Mouse (Mus musculus): ENCODE measurements at regions not wholly inside any gene's neighbourhood (a gene's known extent, or its start where the extent isn't known, plus 50 kb on each side); places are given as distances from the start of the nearest gene placed in this dataset.

DNA sequence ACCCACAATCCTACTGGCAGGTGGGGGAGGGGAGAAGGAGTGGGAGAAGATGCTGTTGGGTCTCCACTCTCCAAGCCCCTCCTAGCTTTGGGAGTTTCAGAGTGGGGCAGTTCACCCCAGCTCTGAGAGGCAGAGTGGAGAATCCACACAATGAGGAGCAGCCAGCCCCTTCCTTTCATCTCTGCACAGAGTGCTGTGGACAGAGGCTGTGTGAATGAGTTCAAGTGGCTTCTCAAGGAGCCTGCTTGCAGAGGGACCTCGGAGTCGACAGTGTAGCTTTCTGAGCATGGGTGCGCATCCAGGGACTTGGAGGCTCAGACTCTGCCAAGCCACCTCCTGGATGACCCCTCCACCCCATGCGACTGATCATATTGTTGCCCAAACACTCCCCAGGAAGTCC is 88.9 kb upstream of the Gm26897 start:
- Histone ChIP-seq H3K27ac (replicated peaks) (no peak overlapping the region; the same call in 1 of the 2 replicates), H3K9me3 (no peaks in the 10 kb centered on the region), H3K36me3 (no peaks in the 10 kb centered on the region), H3K4me2 (replicated peaks) (no peak overlapping the region), H3K27me3 (peaks cover 14% of the 10 kb centered on the region), H3K9ac (replicated peaks) (no peak overlapping the region), H3K4me1 (peaks cover 41% of the 10 kb centered on the region), H3K4me3 (no peak overlapping the region)
- WGBS: 56% methylated on average over 4 of the region's 4 CpGs
- no peak for ATAC-seq (ENCODE audit: low FRiP score, low read depth)

DNA sequence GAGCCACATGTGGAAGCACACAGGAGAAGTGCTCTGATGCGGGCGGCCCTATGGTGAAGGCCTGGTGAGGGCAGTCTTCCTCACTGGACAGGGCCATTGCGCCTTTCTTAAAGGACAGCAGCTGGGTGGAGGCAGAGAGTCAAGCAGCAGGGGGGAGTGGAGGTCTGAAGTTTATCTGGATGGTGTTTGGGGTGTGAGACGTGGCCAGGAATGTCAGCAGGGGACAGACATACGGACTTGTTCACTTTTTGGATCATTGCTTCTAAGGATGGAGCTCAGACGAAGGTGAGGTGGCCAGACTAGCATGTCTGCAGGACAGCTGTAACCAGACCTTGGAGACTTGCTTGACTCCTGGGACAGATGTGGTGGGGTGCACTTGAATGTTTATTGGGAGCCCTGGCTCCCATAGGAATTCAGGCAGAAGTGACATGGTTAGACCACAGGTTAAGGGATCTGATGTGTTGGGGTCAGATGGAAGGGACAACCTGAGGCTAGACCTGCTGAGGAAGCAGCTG is 86.0 kb upstream of the Gm26897 start:
- no peak for ATAC-seq (ENCODE audit: low FRiP score, low read depth)
- Histone ChIP-seq H3K4me3 (no peak overlapping the region), H3K27me3 (peaks cover 22% of the 10 kb centered on the region), H3K36me3 (no peaks in the 10 kb centered on the region), H3K9me3 (no peaks in the 10 kb centered on the region), H3K4me2 (replicated peaks) (no peak overlapping the region), H3K4me1 (peaks cover 41% of the 10 kb centered on the region), H3K9ac (replicated peaks) (no peak overlapping the region; the same call in 1 of the 2 replicates), H3K27ac (replicated peaks) (no peak overlapping the region)
- WGBS: 88% methylated on average over 6 of the region's 6 CpGs

DNA sequence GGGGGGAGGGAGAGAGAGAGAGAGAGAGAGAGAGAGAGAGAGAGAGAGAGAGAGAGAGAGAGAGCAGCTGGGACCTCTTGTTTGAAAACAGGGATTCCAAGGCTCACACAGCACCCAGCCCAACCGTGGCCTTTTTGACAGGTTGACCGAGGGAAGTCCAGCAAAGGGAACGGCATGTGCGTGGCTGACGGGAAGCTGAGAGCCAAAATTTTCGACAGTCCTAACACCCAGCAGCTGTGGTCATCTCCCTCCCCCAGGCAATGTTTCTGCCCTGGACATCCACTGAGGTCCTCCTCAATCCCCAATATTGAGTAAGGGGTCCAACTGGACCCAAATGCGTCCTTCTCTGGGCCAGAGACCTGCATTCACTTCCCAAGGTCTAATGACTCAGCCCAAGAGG is 85.2 kb upstream of the Gm26897 start:
- H3K4me1 ChIP-seq: peaks cover 43% of the 10 kb centered on the region
- WGBS: 43% methylated on average over 7 of the region's 7 CpGs
- peaks cover 19% of the 10 kb centered on the region for H3K27me3 ChIP-seq
- 0 out of 2 replicates have a peak overlapping the region, but pooled peaks have one; percentile 24 for H3K4me2 ChIP-seq (replicated peaks)
- no peaks in the 10 kb centered on the region for H3K36me3 ChIP-seq
- no peaks in the 10 kb centered on the region for H3K9me3 ChIP-seq
- H3K4me3 ChIP-seq: no peak overlapping the region
- no peak for ATAC-seq (ENCODE audit: low FRiP score, low read depth)
- H3K27ac ChIP-seq (replicated peaks): 0 out of 2 replicates have a peak overlapping the region, but pooled peaks have one; percentile 7
- H3K9ac ChIP-seq (replicated peaks): 0 out of 2 replicates have a peak overlapping the region, but pooled peaks have one; percentile 2

DNA sequence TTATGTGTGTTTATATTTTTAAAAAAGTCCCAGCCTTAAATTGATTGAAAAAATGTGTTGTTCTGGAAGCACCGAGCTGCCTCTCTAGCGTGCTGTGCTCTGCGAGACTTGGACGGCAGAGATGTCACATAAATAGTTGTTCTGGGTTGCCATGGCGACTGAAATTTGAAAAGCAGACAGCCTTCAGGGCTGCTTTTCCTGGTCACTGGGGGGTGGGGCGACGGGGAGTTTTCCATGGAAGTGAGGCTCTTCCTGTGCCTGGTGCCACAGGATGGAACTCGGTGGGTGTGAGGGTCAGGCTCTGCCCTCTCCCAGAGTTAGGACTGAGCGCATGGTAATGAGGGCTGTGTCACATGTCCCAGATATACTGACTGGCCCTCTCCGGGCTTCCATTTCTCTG is 84.7 kb upstream of the Gm26897 start:
- no peaks in the 10 kb centered on the region for H3K9me3 ChIP-seq

DNA sequence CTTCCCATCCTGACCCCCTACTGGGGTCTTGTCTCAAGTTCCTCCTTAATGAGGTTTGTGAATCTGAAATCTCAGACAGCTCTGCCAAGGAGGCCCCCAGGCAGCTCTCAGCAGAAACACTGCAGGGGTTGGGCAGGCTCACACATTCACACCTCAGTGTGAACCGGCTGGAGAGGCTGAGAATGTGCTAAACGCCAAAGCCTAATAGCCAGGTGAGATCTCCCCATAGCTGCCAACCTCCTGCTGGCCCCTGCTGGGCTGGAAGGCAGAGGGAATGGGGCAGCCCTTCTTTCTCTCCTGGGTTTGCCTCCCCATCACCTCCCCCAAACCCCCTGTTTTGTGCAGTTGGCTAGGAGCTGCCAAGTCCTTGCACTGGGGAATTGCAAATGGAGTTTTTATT is 81.3 kb upstream of the Gm26897 start:
- no peaks in the 10 kb centered on the region for H3K36me3 ChIP-seq
- H3K27me3 ChIP-seq: peaks cover 19% of the 10 kb centered on the region
- no peak overlapping the region for H3K27ac ChIP-seq (replicated peaks)
- H3K4me3 ChIP-seq: no peak overlapping the region
- H3K4me1 ChIP-seq: peaks cover 34% of the 10 kb centered on the region
- H3K4me2 ChIP-seq (replicated peaks): no peak overlapping the region
- no peak overlapping the region for H3K9ac ChIP-seq (replicated peaks)
- ATAC-seq (ENCODE audit: low FRiP score, low read depth): no peak
- peaks cover 8% of the 10 kb centered on the region; the same call in 1 of the 2 replicates for H3K9me3 ChIP-seq
- WGBS: 50% methylated on average over 2 of the region's 2 CpGs

More for the DNA sequence above, 84.7 kb upstream of the Gm26897 start:
- Histone ChIP-seq H3K9ac (replicated peaks) (no peak overlapping the region), H3K36me3 (no peaks in the 10 kb centered on the region), H3K4me3 (no peak overlapping the region), H3K4me1 (peaks cover 43% of the 10 kb centered on the region), H3K27ac (replicated peaks) (0 out of 2 replicates have a peak overlapping the region, but pooled peaks have one; percentile 7), H3K27me3 (peaks cover 19% of the 10 kb centered on the region), H3K4me2 (replicated peaks) (peak overlapping the region; percentile 24)
- ATAC-seq (ENCODE audit: low FRiP score, low read depth): peak; percentile 87
- WGBS: 9% methylated on average over 10 of the region's 10 CpGs

DNA sequence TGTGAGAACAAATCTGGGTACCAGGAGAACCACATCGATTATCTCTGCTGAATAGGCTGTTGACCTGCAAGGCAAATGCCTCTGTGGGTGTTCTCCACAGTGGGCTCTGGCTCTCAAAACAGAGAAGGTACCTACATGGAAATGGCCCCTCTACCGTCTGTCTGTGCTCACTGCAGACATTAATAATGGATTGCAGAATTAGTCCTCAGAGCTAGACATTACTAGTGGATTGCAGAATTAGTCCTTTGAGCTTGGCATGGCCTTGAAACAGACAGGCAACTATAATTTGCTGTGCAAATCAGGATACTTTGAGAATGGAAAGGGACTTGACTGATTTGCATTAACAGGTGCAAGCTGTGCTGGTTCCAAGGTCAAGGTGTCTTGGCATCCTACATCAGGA is 77.3 kb upstream of the Gm26897 start:
- no peak for ATAC-seq (ENCODE audit: low FRiP score, low read depth)
- Histone ChIP-seq H3K4me2 (replicated peaks) (no peak overlapping the region), H3K4me1 (peaks cover 34% of the 10 kb centered on the region), H3K36me3 (no peaks in the 10 kb centered on the region), H3K9ac (replicated peaks) (no peak overlapping the region), H3K4me3 (no peak overlapping the region), H3K27me3 (peaks cover 25% of the 10 kb centered on the region), H3K9me3 (peaks cover 8% of the 10 kb centered on the region; the same call in 1 of the 2 replicates), H3K27ac (replicated peaks) (no peak overlapping the region)
- 71% methylated on average over 2 of the region's 2 CpGs for WGBS

DNA sequence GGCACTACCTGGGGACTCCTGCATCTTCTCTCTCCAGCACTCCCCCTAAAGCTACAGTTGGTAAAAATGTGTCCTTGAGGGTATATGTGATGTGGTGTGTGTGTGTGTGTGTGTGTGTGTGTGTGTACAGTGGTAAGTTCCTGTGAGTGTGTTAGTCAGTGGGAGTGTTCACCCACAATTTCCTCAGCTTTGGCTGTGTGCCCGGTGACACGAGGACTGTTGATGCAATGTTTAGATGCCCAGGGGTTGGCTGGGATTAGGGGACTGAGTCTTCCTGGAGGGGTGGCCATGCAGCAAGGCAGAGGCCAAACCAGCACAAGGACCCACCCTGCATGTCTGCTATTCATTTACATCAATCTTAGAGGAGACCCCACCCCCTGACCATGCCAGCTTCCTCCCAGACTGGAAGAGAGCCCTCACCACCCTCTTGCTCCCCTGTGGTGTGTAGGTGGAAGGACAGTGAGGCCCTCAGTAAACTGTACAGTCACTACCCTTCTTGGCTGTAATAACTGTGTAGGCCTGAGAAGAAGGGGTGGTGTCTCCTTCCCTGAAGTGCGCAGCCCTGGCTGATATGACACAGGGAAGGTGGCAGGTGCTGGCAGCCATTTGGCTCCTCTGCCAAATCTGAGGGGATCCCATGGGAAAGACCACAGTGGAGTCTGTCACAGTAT is 75.8 kb upstream of the Gm26897 start:
- Histone ChIP-seq H3K9me3 (peaks cover 8% of the 10 kb centered on the region; the same call in 1 of the 2 replicates), H3K4me1 (peaks cover 29% of the 10 kb centered on the region), H3K36me3 (no peaks in the 10 kb centered on the region), H3K4me2 (replicated peaks) (no peak overlapping the region), H3K27ac (replicated peaks) (no peak overlapping the region), H3K4me3 (no peak overlapping the region), H3K9ac (replicated peaks) (no peak overlapping the region), H3K27me3 (peaks cover 17% of the 10 kb centered on the region)
- no peak for ATAC-seq (ENCODE audit: low FRiP score, low read depth)
- 88% methylated on average over 3 of the region's 3 CpGs for WGBS

DNA sequence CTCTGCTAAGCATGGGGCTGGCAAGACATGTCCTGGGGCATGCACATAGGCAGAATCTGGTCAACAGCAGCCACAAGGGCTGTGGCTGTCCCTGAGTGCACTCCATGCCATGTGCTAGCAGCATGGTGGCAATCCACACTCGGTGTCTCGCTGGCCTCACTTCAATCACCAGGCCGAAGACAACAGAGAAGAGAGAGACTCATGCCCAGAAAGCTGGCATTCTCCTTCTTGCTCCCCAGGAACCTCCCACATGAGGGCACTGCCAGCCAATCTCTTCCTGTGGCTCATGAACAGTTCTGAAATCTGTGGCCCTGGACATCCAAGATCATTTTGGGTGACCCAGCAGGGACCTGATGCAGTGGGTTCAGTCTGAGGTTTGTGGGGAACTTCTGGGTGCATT is 74.5 kb upstream of the Gm26897 start:
- no peaks in the 10 kb centered on the region for H3K36me3 ChIP-seq
- H3K9ac ChIP-seq (replicated peaks): no peak overlapping the region
- peaks cover 29% of the 10 kb centered on the region for H3K27me3 ChIP-seq
- no peak overlapping the region for H3K4me3 ChIP-seq
- H3K27ac ChIP-seq (replicated peaks): no peak overlapping the region
- H3K9me3 ChIP-seq: peaks cover 8% of the 10 kb centered on the region; the same call in 1 of the 2 replicates
- ATAC-seq (ENCODE audit: low FRiP score, low read depth): no peak
- WGBS: 98% methylated on average over 3 of the region's 3 CpGs
- H3K4me1 ChIP-seq: peaks cover 39% of the 10 kb centered on the region
- no peak overlapping the region for H3K4me2 ChIP-seq (replicated peaks)

DNA sequence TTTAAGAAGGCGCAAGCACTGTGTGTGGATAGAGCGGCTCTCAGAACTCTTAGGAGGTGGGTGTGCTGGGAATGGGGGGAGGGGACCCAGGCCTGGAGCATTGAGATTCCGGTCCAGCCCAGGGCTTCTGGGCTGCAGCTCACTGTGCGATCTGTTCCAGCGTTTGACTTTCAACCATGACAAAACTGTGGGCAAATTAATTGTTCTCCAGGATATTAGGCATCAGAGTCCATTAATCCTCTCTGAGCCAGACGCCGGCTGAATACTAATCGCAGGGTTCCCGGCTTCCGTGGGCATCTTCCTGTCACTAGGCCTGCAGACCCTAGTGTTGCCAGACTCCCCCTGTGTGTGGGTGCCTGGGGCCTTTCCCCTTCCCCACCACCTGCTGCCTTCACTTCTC is 73.3 kb upstream of the Gm26897 start:
- WGBS: 16% methylated on average over 10 of the region's 10 CpGs
- peaks cover 39% of the 10 kb centered on the region for H3K4me1 ChIP-seq
- H3K27ac ChIP-seq (replicated peaks): peak overlapping the region; percentile 90
- H3K36me3 ChIP-seq: no peaks in the 10 kb centered on the region
- no peak overlapping the region for H3K4me3 ChIP-seq
- H3K27me3 ChIP-seq: peaks cover 34% of the 10 kb centered on the region
- no peak overlapping the region; the same call in 1 of the 2 replicates for H3K9ac ChIP-seq (replicated peaks)
- peak overlapping the region; percentile 31 for H3K4me2 ChIP-seq (replicated peaks)
- ATAC-seq (ENCODE audit: low FRiP score, low read depth): peak; percentile 91
- H3K9me3 ChIP-seq: peaks cover 8% of the 10 kb centered on the region; the same call in 1 of the 2 replicates

DNA sequence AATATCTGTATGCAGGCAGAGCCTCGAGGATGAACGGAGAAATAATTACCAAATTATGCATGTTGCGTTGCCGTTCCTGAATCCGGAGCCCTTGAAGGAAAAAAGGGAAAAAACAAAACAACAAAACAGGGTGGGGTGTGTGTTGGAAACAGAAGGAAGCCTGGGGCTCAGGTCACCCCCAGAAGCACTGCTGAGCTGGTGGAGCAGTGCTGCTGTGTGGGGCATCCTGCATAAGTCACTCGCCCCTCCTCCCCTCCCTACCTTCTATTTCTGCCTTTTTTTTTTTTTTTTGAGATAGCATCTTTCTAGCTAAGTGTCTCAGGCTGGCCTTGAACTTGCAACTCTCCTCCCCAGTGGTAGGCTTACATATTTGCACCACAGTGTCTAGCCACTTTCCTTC is 72.8 kb upstream of the Gm26897 start:
- H3K4me2 ChIP-seq (replicated peaks): peak overlapping the region; percentile 31
- peaks cover 34% of the 10 kb centered on the region for H3K27me3 ChIP-seq
- peaks cover 39% of the 10 kb centered on the region for H3K4me1 ChIP-seq
- peaks cover 8% of the 10 kb centered on the region; the same call in 1 of the 2 replicates for H3K9me3 ChIP-seq
- H3K4me3 ChIP-seq: no peak overlapping the region
- 18% methylated on average over 6 of the region's 6 CpGs for WGBS
- H3K27ac ChIP-seq (replicated peaks): peak overlapping the region; percentile 90
- H3K36me3 ChIP-seq: no peaks in the 10 kb centered on the region
- ATAC-seq (ENCODE audit: low FRiP score, low read depth): peak; percentile 48
- H3K9ac ChIP-seq (replicated peaks): no peak overlapping the region; the same call in 1 of the 2 replicates

DNA sequence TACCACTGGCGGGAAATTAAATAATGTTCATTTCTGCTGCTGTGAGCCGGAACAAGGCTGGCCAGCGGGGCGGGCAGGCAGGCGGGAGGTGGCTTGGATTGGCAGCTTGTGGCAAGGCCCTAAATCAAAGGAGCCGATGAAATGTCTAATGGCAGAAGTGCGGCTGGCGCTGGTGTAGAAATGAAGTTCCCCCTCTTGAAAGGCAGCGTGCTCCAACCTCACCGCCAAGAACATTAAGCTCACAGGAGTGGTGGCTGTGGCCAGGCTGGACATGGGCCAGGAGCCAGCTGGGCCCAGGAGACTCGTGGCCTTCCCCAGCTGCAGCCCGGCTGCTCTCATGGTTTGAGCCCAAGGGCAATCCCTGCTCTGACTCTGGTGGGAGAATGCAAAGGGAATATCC is 71.8 kb upstream of the Gm26897 start:
- Histone ChIP-seq H3K36me3 (no peaks in the 10 kb centered on the region), H3K9me3 (no peaks in the 10 kb centered on the region), H3K4me3 (no peak overlapping the region), H3K4me2 (replicated peaks) (no peak overlapping the region), H3K27me3 (peaks cover 34% of the 10 kb centered on the region), H3K4me1 (peaks cover 39% of the 10 kb centered on the region), H3K27ac (replicated peaks) (peak overlapping the region; percentile 90; the same call in 1 of the 2 replicates), H3K9ac (replicated peaks) (no peak overlapping the region)
- ATAC-seq (ENCODE audit: low FRiP score, low read depth): no peak
- 64% methylated on average over 12 of the region's 12 CpGs for WGBS

DNA sequence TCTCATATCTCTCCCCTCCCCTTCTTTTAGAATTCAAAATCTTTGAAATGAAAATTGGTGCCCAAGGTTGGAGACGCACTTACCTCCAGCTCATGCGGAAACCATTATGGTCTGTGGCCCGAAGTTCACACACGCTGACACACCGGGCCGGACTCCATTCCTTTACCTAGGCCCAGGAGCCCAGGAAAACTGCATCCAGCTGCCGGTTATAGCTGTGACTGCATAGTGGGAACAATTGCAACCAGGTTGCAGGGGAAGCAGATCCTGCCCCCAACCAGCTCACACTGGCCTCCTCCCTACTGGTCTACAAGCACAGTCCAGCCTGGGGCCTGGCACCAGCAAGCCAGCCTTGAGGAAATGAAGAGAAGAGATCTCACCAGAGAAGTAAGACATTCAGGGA is 69.9 kb upstream of the Gm26897 start:
- Histone ChIP-seq H3K27me3 (peaks cover 27% of the 10 kb centered on the region), H3K9me3 (peaks cover 9% of the 10 kb centered on the region; the same call in 1 of the 2 replicates), H3K4me3 (no peak overlapping the region), H3K4me2 (replicated peaks) (no peak overlapping the region), H3K9ac (replicated peaks) (peak overlapping the region; percentile 15; the same call in 1 of the 2 replicates), H3K36me3 (0 out of 2 replicates have a peak, but pooled peaks cover 3% of the 10 kb centered on the region), H3K4me1 (peaks cover 39% of the 10 kb centered on the region), H3K27ac (replicated peaks) (no peak overlapping the region)
- ATAC-seq (ENCODE audit: low FRiP score, low read depth): no peak
- WGBS: 82% methylated on average over 7 of the region's 7 CpGs
